Mouse (Mus musculus): ENCODE results near the gene Scn10a.

Gene Scn10a

GRCm38 (mm10) chr9:119633475-119633874 lies 85.6 kb downstream of the Scn10a start:
- DNase-seq: no peak

GRCm38 (mm10) chr9:119632801-119633200 lies 86.3 kb downstream of the Scn10a start:
- DNase-seq: no peak

- DNase-seq: peak in 1 of 2 experiments; percentile 46
These were observed 87.1 kb downstream of the Scn10a start for GRCm38 (mm10) chr9:119631899-119632533.

DNA sequence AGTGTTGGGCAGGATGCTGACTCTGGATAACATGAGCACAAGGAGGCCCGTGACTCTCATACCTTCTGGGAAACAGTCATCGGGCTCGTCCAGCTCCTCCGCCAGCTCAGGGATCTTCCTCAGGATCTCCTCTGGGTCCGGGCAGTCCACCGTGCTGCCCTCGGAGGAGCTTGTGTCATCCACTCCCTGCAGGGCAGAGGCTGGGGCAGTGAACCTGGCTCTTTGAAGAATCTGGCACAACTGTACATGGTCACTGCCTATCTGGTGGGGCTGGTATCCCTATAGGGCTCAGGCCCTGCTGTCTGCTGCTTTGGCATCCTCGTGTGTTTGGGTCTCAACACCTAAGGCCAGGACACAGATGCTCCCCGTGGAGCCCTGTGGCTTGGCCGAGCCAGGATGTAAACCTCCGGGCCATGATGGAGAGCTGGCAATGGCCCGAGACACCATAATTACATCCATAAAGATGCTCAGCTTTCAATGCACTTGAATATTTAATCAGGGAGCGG lies 87.7 kb downstream of the Scn10a start:
- peak in 1 of 2 experiments; percentile 31 for DNase-seq

DNA sequence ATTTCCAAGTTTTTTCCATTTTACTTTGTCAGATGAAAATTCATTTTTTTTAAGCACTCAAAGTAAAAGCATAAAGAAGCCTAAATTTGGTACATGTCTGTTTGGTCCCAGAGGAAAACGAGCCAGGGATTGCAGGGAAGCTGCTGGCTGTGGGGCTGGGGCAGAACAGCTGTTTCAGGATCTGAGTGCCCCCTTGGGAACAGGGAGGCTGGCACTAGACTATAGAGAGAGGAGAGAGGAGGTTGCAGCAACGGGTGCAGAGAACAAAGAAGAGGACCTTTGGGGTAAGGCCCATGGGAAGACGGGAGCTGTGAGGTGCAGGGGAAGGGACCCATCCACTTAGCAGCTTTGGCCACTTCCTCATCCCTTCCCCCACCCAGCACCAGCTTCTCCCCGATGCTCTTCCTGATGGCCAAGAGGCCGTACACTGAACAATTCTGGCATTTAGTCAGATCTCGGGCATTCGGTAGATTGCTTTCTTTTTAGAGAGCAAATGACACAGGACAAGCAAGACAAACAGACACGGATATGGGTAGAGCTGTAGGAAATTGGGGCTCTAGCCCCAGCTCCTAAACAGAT lies 90.3 kb downstream of the Scn10a start:
- DNase-seq: no peak

GRCm38 (mm10) chr9:119627227-119627626 lies 91.9 kb downstream of the Scn10a start:
- DNase-seq: no peak

DNA sequence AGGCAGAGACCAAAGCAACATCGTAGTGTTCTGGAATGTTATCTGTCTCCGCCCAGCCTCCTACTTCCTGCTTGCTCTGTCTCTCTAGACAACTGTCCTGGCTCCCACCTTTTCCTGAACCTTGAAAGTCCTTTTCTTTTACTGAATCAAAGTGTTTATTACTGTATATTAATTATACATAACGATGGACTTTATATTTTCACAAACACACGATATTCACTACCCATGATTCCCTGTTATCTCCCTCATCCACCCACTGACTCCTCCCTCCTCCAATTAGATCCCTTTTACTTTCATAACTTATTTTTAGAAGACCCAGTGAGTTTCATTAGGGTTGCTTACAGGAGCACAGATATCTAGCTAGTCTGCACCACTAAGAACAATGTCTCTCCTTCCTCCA lies 95.0 kb downstream of the Scn10a start:
- DNase-seq: no peak

DNA sequence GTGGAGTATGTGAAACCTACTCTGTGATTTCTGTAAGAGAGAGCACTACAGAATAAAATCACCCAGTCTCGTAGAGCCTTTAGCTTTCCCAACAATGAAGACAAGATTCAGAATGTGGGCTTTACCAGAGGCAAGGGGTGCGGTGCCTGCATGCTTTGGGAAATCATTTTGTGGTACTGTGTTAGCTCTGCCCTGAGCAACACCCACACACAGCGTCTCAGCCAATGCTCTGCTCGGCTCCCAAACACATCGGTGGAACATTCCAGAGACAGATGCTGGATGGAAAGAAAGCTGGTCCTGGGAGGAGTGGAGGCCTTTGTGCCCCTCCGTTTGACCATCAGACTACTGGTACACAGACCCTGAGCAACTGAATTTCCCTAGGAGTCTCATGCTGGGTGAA lies 104.3 kb downstream of the Scn10a start:
- no peak for DNase-seq

DNA sequence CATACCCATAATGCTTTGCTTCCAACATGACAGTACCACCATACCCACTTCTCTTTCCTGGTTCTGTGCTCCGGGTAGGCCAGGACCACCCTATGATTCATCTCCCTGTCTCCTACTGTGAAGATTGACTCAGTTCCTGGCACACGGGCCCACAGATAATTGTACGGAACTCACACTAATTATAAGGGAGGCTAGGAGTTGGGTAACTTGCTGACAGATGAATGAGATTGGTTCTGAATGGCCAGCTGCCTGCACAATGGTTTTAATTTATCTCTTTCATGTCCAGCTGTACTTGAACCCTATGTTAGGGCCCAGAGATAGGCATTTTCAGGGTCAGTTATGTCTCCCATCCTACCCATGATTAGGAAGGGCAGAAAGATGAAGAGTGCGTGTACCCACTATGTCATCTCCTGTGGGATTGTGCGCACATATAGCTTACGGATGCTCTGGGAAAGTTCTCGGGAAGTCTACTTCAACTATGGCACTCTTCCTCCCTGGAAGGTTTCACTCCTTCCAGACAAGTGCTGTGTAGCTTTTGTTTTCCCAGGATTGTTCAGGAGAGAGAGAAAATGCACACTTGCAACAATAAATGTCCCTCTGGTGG lies 108.5 kb downstream of the Scn10a start:
- no peak for DNase-seq

DNA sequence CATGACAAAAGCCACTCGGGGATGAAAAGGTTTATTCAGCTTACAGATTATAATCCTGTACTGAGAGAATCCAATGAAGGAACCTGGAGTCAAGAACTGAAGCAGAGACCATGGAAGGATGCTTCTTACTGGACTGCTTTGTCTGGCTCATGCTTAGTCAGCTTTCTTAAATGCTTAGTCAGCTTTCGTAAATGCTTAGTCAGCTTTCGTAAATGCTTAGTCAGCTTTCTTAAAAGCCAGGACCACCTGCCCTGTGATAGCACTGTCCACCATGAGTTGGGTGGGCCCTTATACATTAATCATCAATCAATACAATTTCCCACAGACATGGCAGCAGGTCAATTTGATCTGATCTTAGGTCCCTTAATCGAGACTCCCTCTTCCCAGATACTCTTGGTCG lies 112.2 kb downstream of the Scn10a start:
- no peak for DNase-seq

GRCm38 (mm10) chr9:119604607-119605006 lies 114.5 kb downstream of the Scn10a start:
- no peak for DNase-seq

DNA sequence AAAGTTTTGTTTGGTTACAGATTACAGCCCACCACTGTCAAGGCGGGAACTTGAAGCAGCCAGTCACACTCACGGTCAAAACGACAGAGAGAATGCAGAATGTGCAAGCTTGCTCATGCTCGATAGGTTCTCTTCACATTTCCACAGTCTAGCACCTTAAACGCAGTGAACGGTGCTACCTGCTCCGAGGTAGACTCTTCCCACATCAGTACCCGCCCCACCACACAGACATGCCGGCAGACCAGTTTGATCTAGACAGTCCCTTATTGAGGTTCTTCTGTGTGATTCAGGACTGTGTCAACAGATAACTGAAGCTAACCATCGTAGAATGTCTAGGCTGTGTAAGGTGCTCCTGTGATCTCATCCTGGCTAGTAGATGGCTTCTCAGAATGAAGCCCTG lies 120.6 kb downstream of the Scn10a start:
- DNase-seq: no peak

GRCm38 (mm10) chr9:119597332-119597731 lies 121.8 kb downstream of the Scn10a start:
- no peak for DNase-seq

DNA sequence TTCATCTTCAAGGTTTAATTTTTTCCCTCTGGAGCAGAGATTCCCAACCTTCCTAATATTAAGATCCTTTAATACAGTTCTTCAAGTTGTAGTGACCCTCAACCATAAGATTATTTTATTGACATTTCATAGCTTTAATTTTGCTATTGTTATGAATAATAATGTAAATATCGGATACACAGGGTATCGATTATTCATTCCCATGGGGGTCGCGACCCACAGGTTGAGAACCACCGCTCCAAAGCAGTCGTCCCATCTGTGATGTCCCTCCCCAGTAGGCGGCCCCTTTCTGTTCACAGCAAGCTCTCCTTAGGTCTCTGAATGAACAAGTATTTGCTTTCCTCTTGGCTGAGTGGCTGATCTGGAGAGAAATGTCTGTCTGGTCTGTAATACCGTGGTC lies 129.5 kb downstream of the Scn10a start:
- DNase-seq: no peak

- DNase-seq: no peak
These were observed 130.2 kb downstream of the Scn10a start for GRCm38 (mm10) chr9:119588763-119589449.

GRCm38 (mm10) chr9:119580668-119581067 lies 138.5 kb downstream of the Scn10a start:
- peak; percentile 80 to 85 for DNase-seq

DNA sequence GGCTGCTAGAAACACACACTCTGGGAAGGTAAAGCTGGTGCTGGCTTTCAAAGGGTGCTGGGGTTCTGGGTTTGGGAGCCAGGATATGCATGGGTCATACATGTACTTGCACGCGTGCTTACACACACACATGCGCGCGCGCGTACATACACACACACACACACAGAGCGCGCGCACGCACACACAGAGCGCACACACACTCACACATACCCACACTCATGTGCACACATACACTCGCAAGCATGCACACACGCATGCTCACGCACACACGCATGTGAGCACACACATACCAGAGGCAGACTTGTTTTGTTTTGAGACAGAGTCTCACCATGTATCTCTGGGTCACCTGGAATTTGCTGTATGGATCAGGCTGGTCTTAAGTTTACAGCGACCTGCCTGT lies 138.9 kb downstream of the Scn10a start:
- DNase-seq: no peak

- no peak for DNase-seq
These were observed 140.3 kb downstream of the Scn10a start, which contains the start of gene Scn5a for GRCm38 (mm10) chr9:119578636-119579438. TSS of gene Scn5a (minus strand) at chr9:119579016.

- DNase-seq: no peak
These were observed 140.8 kb downstream of the Scn10a start for GRCm38 (mm10) chr9:119578311-119578635.

- DNase-seq: no peak
These were observed 142.1 kb downstream of the Scn10a start for GRCm38 (mm10) chr9:119576977-119577376.

DNA sequence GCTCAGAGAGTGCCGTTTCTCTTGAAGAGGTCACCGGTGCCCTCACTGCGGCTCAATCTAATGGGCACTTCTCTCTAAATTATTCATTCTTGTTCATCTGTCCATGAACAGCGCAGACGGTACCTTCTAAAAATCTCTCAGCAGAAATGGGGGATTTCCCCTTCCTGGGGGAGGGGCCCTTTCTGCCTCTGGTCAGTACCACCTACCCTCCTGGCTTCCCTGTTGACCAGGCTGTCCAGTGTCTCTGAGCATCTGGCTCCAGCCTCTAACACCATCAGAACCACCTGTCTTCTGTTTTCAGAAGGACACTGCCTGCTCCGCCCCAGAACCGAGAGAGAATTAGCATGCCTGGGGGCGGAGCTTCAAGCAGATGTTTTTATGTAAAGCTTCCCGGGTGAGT lies 143.4 kb downstream of the Scn10a start:
- DNase-seq: no peak

DNA sequence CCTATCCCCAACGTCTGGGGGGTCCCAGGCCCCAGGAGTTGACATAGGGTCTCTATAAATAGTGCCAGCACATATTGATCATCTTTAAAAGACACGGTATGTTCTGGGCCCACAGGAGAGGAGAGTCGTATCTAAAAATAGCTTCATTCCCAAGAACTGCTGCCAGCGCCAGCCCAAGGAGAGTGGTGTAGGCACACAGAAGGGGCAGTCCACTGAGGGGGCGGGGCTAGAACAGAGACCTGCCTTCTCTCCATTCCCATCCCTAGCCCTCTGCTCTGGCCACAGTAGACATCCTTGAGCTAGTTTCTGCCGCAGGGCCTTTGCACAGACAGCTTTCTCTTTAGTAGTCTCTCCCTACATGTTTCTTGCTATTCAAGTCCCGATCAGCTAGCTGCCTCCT lies 144.8 kb downstream of the Scn10a start:
- DNase-seq: no peak

DNA sequence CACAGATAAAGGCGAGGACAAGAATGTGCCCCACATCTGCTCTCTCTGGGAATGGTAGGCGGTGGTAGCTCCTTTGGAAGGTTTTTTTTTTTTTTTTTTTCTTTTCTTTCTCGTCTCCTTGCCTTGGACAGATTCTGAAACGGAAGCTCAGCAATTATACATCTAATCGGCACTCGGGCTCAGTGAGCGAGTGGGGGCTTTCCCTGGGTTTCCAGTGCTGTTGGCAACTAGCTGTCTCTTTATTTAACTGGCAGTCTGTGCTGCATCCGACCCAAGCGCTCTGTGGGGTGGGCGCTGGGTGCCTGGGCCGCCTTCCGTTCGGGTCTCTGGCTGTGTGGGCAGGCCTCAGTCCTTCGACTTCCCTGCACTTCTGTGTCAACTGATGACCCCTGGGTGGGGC lies 146.1 kb downstream of the Scn10a start:
- no peak for DNase-seq
